Mouse (Mus musculus) brain, embryonic 14.5 days (tissue): ENCODE data around the gene Trip6.

Experiments
- CTCF ChIP-seq: fragments of 200-500 bp; IDR thresholded peaks from 2 replicates; pipeline ENCODE4 v1.5.1; 2012; ENCODE audit warnings: inconsistent platforms, mild to moderate bottlenecking, moderate library complexity, borderline replicate concordance; ENCODE audit not compliant: insufficient read depth, insufficient read length; ENCODE audit errors: extremely low read depth
- POLR2A ChIP-seq: fragments of 200-500 bp; IDR thresholded peaks from 2 replicates; pipeline ENCODE4 v1.6.1; 2012; ENCODE audit warnings: mild to moderate bottlenecking, inconsistent platforms, borderline replicate concordance; ENCODE audit not compliant: poor library complexity, insufficient read depth, insufficient read length, severe bottlenecking; ENCODE audit errors: extremely low read depth

GRCm38 (mm10) chr5:137287953-137288743, 26.1 kb downstream of the Trip6 start:
- TF ChIP-seq CTCF (no peak), POLR2A (no peak)
